Mouse (Mus musculus): Measurements from ENCODE around the gene 1700069L16Rik.

The 1700069L16Rik gene

GRCm38 (mm10) chr5:113683246-113683645 is 41.3 kb downstream of the 1700069L16Rik start:
- DNase-seq, result no peak

GRCm38 (mm10) chr5:113682472-113682871 is 42.1 kb downstream of the 1700069L16Rik start:
- no peak for DNase-seq

- DNase-seq, result no peak
Measured at GRCm38 (mm10) chr5:113681219-113681618, 43.4 kb downstream of the 1700069L16Rik start.

- no peak for DNase-seq
Measured at GRCm38 (mm10) chr5:113679509-113679908, 45.1 kb downstream of the 1700069L16Rik start.

- no peak for DNase-seq
Measured at GRCm38 (mm10) chr5:113678743-113679452, 45.7 kb downstream of the 1700069L16Rik start.

GRCm38 (mm10) chr5:113677541-113677940 is 47.0 kb downstream of the 1700069L16Rik start:
- DNase-seq, result no peak

GRCm38 (mm10) chr5:113674851-113675250 is 49.7 kb downstream of the 1700069L16Rik start:
- DNase-seq, result no peak

- no peak for DNase-seq
Measured at GRCm38 (mm10) chr5:113672456-113672855, 52.1 kb downstream of the 1700069L16Rik start.

- no peak for DNase-seq
Measured at GRCm38 (mm10) chr5:113670597-113670996, 54.0 kb downstream of the 1700069L16Rik start.

- DNase-seq, result no peak
Measured at GRCm38 (mm10) chr5:113670110-113670509, 54.5 kb downstream of the 1700069L16Rik start.

- DNase-seq, result no peak
Measured at GRCm38 (mm10) chr5:113664629-113665195, 59.9 kb downstream of the 1700069L16Rik start.

GRCm38 (mm10) chr5:113664127-113664526 is 60.4 kb downstream of the 1700069L16Rik start:
- DNase-seq, result no peak

GRCm38 (mm10) chr5:113660872-113661271 is 63.7 kb downstream of the 1700069L16Rik start:
- DNase-seq, result no peak

GRCm38 (mm10) chr5:113654821-113655220 is 69.8 kb downstream of the 1700069L16Rik start:
- DNase-seq, result no peak

GRCm38 (mm10) chr5:113654206-113654605 is 70.4 kb downstream of the 1700069L16Rik start:
- no peak for DNase-seq

- no peak for DNase-seq
Measured at GRCm38 (mm10) chr5:113652215-113652614, 72.4 kb downstream of the 1700069L16Rik start.

- DNase-seq, result no peak
Measured at GRCm38 (mm10) chr5:113650035-113650865, 74.3 kb downstream of the 1700069L16Rik start, which contains the start of gene Cmklr1. Cmklr1 (minus strand) TSS chr5:113650426.

GRCm38 (mm10) chr5:113648647-113649211 is 75.8 kb downstream of the 1700069L16Rik start:
- no peak for DNase-seq

- no peak for DNase-seq
Measured at GRCm38 (mm10) chr5:113647141-113647540, 77.4 kb downstream of the 1700069L16Rik start.

GRCm38 (mm10) chr5:113644520-113644919 is 80.1 kb downstream of the 1700069L16Rik start:
- no peak for DNase-seq

GRCm38 (mm10) chr5:113643107-113643848 is 81.3 kb downstream of the 1700069L16Rik start:
- DNase-seq, result peak; percentile 57
